Comparison of ENCODE assay signal across 22 mouse cellular contexts in the genomic region with DNA sequence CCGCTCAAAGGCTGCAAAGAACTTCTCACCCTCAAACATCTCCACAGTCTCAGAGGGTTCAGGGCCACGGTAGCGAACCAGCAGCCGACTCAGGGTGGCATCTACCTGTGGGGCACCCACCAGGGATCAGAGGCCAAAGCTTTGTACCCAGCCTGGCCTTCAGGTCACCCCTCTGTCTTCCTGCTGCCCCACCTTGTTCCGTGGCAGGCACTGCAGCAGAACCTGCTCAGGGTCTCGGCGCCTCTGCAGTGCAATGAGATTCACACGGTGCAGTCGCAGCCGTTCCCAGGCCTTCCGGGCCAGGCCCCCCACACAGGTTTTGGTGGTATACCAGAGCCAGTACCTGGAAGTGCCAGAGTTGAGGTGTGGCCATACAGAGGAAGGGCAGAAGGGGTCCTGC. TPM values are rescaled to one million over a fixed set of nuclear protein-coding genes. Genes with fewer than 3 reads are reported as not detected.
DNase-seq lines count a peak whose midpoint lies in the region; ATAC-seq lines count a peak whose summit lies in the region.
"Had no signal": no experiment of that assay in that cellular context is flagged by ENCODE, and none has a peak within 500 bp of the region (broad histone marks: within the 10 kb centered on the region; RNA-seq: fewer than 3 reads in every experiment).

No protein-coding gene starts in this region.

- no peak overlapping the region for H3K4me2 ChIP-seq in hindbrain, embryonic 13.5 days
- H3K4me2 ChIP-seq in hindbrain, embryonic 14.5 days (replicated peaks): no peak overlapping the region
- H3K4me2 ChIP-seq: embryonic facial prominence, embryonic 15.5 days had no signal

- H3K9me3 ChIP-seq in hindbrain, embryonic 13.5 days: no peaks in the 10 kb centered on the region
- no peaks in the 10 kb centered on the region for H3K9me3 ChIP-seq in hindbrain, embryonic 14.5 days (ENCODE audit: control insufficient read depth, low read length)
- H3K9me3 ChIP-seq: embryonic facial prominence, embryonic 15.5 days; forebrain, embryonic 10.5 days; G1E; heart, embryonic 10.5 days; hindbrain, embryonic 10.5 days had no signal

- peak; percentile 41 for DNase-seq in cerebellum, adult 11 months
- no peak for DNase-seq in cerebellum, postnatal 36 days
- DNase-seq in frontal cortex, postnatal 10 days (ENCODE audit: low spot score in 2 of 2): peak; percentile 7 to 16
- DNase-seq in frontal cortex, adult 2 months (ENCODE audit: extremely low spot score in 1 of 2, low spot score in 1 of 2): no peak
- DNase-seq in hindbrain, embryonic 14.5 days (ENCODE audit: low spot score): no peak
- DNase-seq in cerebellum, adult 9-10 months: peak; percentile 60
- DNase-seq in MN1 (ENCODE audit: low spot score): no peak
- DNase-seq: adrenal gland, postnatal 10 days; gastrocnemius, postnatal 10 days; kidney, adult 9 months had no signal

- peaks cover 6% of the 10 kb centered on the region; the same call in 1 of the 2 replicates for H3K36me3 ChIP-seq in hindbrain, embryonic 13.5 days
- no peaks in the 10 kb centered on the region; the same call in 1 of the 2 replicates for H3K36me3 ChIP-seq in hindbrain, embryonic 14.5 days (replicated peaks; ENCODE audit: control insufficient read depth, insufficient read depth)

- 0 out of 2 replicates have a peak overlapping the region, but pooled peaks have one; percentile 13 for H3K9ac ChIP-seq in hindbrain, embryonic 13.5 days
- H3K9ac ChIP-seq in hindbrain, embryonic 14.5 days: no peak overlapping the region
- H3K9ac ChIP-seq: embryonic facial prominence, embryonic 15.5 days had no signal

- H3K27me3 ChIP-seq in hindbrain, embryonic 13.5 days: no peaks in the 10 kb centered on the region
- no peaks in the 10 kb centered on the region for H3K27me3 ChIP-seq in hindbrain, embryonic 14.5 days (ENCODE audit: control insufficient read depth, insufficient read depth, low read length)
- H3K27me3 ChIP-seq: embryonic facial prominence, embryonic 15.5 days had no signal

- no peak overlapping the region for H3K27ac ChIP-seq in hindbrain, embryonic 13.5 days
- no peak overlapping the region for H3K27ac ChIP-seq in hindbrain, embryonic 14.5 days
- H3K27ac ChIP-seq: embryonic facial prominence, embryonic 15.5 days; forebrain, embryonic 10.5 days; hindbrain, embryonic 10.5 days had no signal

- H3K4me3 ChIP-seq in hindbrain, embryonic 13.5 days: no peak overlapping the region
- H3K4me3 ChIP-seq in hindbrain, embryonic 14.5 days (replicated peaks; ENCODE audit: low read length): no peak overlapping the region
- H3K4me3 ChIP-seq: embryonic facial prominence, embryonic 15.5 days; erythroblast, embryonic 14.5 days; forebrain, embryonic 10.5 days; heart, embryonic 10.5 days; hindbrain, embryonic 10.5 days had no signal

- H3K4me1 ChIP-seq in hindbrain, embryonic 13.5 days (replicated peaks): peaks cover 52% of the 10 kb centered on the region
- peaks cover 28% of the 10 kb centered on the region for H3K4me1 ChIP-seq in hindbrain, embryonic 14.5 days (replicated peaks; ENCODE audit: control insufficient read depth, insufficient read depth, low read length)

- no peak for ATAC-seq in hindbrain, embryonic 13.5 days (ENCODE audit: low FRiP score)
- ATAC-seq in hindbrain, embryonic 14.5 days (ENCODE audit: low FRiP score): no peak
- ATAC-seq: CD4-positive, CD25-positive, alpha-beta regulatory T cell, adult 4 months; forebrain, embryonic 14.5 days; hindbrain, embryonic 16.5 days; inflammation-experienced regulatory T-cells, adult 6 months; intestine, postnatal 0 days had no signal

- 93% methylated on average over 11 of the region's 11 CpGs for WGBS in hindbrain, embryonic 13.5 days
- WGBS in hindbrain, embryonic 14.5 days: 96% methylated on average over 11 of the region's 11 CpGs

RNA-seq across cellular contexts. Expression of a gene that starts 2.1 kb away (rescaled TPM):
- 227 and 251 TPM in 2 replicates for polyA plus RNA-seq in frontal cortex, adult 2 months (2012; rRNA removed)
- polyA plus RNA-seq in hindbrain, embryonic 13.5 days (2015; fragmentation: Nextera tagmentation; extraction: Ambion mirVana): 71.3 and 76.3 TPM in 2 replicates
- 73.0 and 81.4 TPM in 2 replicates for polyA plus RNA-seq in hindbrain, embryonic 14.5 days (2014; fragmentation: Nextera tagmentation; extraction: Ambion mirVana)

RNA-seq across cellular contexts. Expression of a gene that starts 4.0 kb away (rescaled TPM):
- polyA plus RNA-seq in frontal cortex, adult 2 months (2012; rRNA removed): 3.3 and 3.5 TPM in 2 replicates
- 4.9 and 5.7 TPM in 2 replicates for polyA plus RNA-seq in hindbrain, embryonic 13.5 days (2015; fragmentation: Nextera tagmentation; extraction: Ambion mirVana)
- polyA plus RNA-seq in hindbrain, embryonic 14.5 days (2014; fragmentation: Nextera tagmentation; extraction: Ambion mirVana): 3.1 and 4.2 TPM in 2 replicates

RNA-seq across cellular contexts. Expression of a gene that starts 7.4 kb away (rescaled TPM):
- 556 and 592 TPM in 2 replicates for polyA plus RNA-seq in frontal cortex, adult 2 months (2012; rRNA removed)
- polyA plus RNA-seq in hindbrain, embryonic 13.5 days (2015; fragmentation: Nextera tagmentation; extraction: Ambion mirVana): 771 and 809 TPM in 2 replicates
- 669 and 782 TPM in 2 replicates for polyA plus RNA-seq in hindbrain, embryonic 14.5 days (2014; fragmentation: Nextera tagmentation; extraction: Ambion mirVana)

RNA-seq across cellular contexts. Expression of a gene that starts 10.5 kb away (rescaled TPM):
- 204 and 235 TPM in 2 replicates for polyA plus RNA-seq in frontal cortex, adult 2 months (2012; rRNA removed)
- polyA plus RNA-seq in hindbrain, embryonic 13.5 days (2015; fragmentation: Nextera tagmentation; extraction: Ambion mirVana): 68.3 and 73.4 TPM in 2 replicates
- 46.9 and 50.3 TPM in 2 replicates for polyA plus RNA-seq in hindbrain, embryonic 14.5 days (2014; fragmentation: Nextera tagmentation; extraction: Ambion mirVana)
- polyA plus RNA-seq: CD4-positive, CD25-positive, alpha-beta regulatory T cell, adult 4 months; erythroblast, embryonic 14.5 days; G1E had no signal

RNA-seq across cellular contexts. Expression of a gene that starts 15.2 kb away (rescaled TPM):
- polyA plus RNA-seq in frontal cortex, adult 2 months (2012; rRNA removed): 27.5 and 29.8 TPM in 2 replicates
- 18.7 TPM in 2 replicates for polyA plus RNA-seq in hindbrain, embryonic 13.5 days (2015; fragmentation: Nextera tagmentation; extraction: Ambion mirVana)
- polyA plus RNA-seq in hindbrain, embryonic 14.5 days (2014; fragmentation: Nextera tagmentation; extraction: Ambion mirVana): 15.3 and 18.4 TPM in 2 replicates

Comparison
In these comparisons a context has a peak if more than half of its experiments do, and no peak if none do; other contexts are left out.
1. DNase-seq: peak in cerebellum, adult 11 months (single experiment), frontal cortex, postnatal 10 days (2 of 2) and cerebellum, adult 9-10 months (single experiment); none in cerebellum, postnatal 36 days (0 of 2), frontal cortex, adult 2 months (0 of 2), hindbrain, embryonic 14.5 days (single experiment) and MN1 (single experiment).